Mouse (Mus musculus): Measurements from ENCODE around the gene Il17c.
A peak's percentile ranks its signal among the peaks of the same experiment; 100 is the strongest.

Gene Il17c

GRCm38 (mm10) chr8:122460524-122461472, 39.0 kb downstream of the Il17c start, which contains the start of gene Snai3:
Snai3 (minus strand) TSS chr8:122460733.
- DNase-seq, result peak; percentile 82

DNA sequence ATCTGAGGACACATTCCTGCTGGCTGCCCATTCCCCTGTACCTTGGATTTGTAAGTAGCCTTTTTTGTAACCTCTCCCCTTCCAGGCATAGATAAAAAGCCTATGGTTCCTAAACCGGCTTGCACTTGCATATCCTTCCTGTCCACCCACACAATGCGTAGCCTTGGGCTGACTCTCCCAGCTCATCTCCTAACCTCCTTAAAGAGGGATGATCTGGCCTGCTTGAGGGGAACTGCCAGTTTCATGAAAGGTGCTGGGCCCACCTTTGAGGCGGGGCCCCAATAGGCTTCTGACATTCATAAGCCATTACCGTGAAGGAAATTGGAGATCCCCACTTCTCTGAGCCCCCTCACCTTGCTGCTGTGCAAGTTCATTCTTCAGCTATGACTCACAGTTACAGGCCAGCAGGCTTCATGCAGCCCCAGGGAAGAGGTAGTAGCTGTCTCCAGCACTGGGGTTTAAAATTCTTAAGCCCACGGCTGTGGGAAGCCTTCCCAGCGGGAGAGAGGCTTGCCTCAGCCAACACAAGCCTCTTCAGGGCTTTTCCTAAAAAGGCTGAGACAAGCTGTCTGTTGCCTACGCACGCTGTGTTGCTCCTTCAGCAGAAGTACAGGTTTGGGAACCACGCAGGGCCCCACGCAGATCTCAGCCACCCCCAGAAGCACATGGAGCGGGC, 39.8 kb downstream of the Il17c start:
- DNase-seq, result no peak

- DNase-seq, result no peak
Measured at GRCm38 (mm10) chr8:122462510-122462909, 40.7 kb downstream of the Il17c start.

DNA sequence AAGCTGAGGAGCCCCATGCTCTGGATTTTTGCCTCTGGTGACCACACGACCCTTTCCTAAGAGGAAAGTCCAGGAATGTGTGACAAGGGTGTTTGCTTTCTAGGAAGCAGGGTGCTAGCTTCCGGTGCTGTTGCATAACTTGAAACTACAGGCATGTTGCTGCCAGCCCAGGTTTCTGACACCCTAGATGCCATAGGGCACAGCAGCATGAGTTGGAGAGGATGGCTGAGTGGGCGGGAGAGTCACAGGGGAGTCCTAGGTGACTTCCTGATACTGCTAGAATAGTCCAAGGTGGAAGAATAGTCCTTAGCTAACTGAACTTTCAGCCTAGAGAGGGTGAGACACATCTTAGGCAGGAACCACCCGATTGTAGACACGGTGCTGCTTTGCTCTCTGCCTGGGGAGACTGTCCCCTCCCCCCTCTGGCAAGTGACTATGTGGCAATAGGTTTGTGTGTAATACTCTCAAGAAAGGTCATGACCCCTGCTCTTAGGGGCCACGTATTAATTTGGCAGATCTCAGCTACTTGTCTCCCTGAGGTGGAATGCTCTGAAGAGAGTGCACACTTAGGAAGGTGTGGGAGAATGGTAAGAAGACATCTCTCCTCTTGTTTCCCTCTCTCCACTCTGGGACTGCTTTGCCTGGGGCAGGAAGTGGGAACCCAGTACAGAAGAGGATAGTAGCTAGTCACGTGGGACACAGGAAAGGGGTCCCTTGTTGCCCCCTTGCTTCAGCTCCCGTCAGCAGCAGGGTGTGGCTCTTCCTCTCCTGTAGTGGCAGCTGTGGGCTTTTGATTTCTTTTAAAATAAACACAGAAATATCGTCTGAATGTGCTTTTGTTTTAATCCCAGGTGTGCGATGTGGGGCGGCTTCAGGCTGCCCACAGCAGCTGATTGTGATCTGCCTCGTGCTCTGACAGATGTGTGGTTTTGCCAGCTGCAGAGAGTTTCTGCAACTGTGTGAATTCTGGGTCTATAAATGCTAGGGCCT, 42.1 kb downstream of the Il17c start:
- peak; percentile 43 for DNase-seq

DNA sequence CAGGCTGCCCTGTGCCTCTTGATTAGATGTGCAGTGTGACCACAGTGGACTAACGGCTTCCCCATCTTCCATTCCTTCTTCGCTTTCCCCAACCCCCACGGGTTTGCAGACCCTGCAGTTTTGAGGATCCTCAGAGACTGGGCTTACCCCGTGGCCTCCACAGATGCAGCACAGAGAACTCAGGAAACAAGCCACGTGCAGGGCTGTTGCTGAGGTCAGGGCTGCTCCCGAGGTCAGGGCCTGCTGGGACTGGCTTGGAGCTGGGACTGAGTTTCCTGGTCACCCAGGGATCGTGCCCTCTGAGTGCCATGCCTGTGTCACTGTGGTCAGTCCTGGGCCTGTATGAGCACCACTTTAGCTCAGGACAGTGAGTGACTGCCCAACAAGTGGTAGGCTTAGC, 43.2 kb downstream of the Il17c start:
- DNase-seq, result no peak

- DNase-seq, result no peak
Measured at GRCm38 (mm10) chr8:122467816-122468215, 46.0 kb downstream of the Il17c start.

DNA sequence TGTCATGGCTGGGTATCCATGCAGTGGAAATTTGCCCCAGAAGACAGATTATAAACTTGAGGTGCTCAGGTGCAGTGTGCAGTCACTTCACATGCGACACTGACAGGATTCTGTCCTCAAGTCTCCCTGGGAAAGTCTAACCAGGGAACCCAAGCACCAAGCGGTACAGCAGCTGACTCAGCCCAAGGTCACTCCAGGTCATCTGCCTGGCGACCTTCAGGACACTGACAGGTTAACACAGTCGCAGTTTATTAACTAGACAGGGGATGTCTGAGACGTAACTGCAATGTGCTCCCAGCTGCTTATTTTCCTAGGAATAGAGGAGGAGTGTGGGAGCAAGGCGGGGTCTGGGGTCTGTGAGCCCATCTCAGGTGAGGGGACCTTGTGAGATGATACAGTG, 47.6 kb downstream of the Il17c start:
- DNase-seq, result peak; percentile 32

GRCm38 (mm10) chr8:122469965-122470364, 48.1 kb downstream of the Il17c start:
- DNase-seq, result no peak

GRCm38 (mm10) chr8:122470691-122471090, 48.9 kb downstream of the Il17c start:
- no peak for DNase-seq
